Mouse (Mus musculus): ENCODE results near the gene Vmn1r183. TPM values are rescaled to one million over a fixed set of nuclear protein-coding genes. Genes with fewer than 3 reads are reported as not detected.
"Not testable (repeated sequence)": the region's sequence is repeated elsewhere in the genome, so short reads cannot be mapped to it uniquely, and the experiment has no call there.

Vmn1r183 gene
- total RNA-seq (2021) = not detected
- long read RNA-seq, experiment 1 = 0 reads
- long read RNA-seq, experiment 2 = 0 reads

- DNase-seq (ENCODE audit: low spot score in 2 of 2) = no peak
These were observed at the start of gene Vmn1r183 for GRCm38 (mm10) chr7:24052660-24053304. TSS of gene Vmn1r183 (plus strand) at chr7:24053254.

DNA sequence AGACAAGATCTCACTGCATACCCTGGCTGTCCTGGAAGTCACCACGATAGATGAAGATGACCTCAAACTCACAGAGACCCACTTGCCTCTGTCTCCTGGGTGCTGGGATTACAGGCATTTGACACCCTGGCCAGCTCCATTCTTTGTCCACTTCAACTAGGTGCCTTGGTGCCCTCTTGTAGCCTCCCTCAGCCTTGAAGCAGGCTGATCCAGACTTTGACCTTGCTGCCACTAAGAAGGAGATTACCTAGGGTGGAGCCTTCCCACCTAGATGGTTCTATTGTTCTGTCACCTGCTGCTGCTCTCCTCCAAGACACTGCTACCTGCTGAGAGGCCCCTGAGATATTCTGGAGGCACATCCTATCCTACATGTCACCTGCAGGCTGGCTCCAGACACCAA lies 21.4 kb downstream of the Vmn1r183 start:
- DNase-seq (ENCODE audit: low spot score in 2 of 2) = not testable (repeated sequence)

GRCm38 (mm10) chr7:24081634-24082431 lies 28.8 kb downstream of the Vmn1r183 start, which contains the start of gene Zfp180:
TSS of gene Zfp180 (plus strand) at chr7:24081924.
- peak; percentile 93 to 98 for DNase-seq (ENCODE audit: low spot score in 2 of 2)

- no peak for DNase-seq (ENCODE audit: low spot score in 2 of 2)
These were observed 29.6 kb downstream of the Vmn1r183 start for GRCm38 (mm10) chr7:24082457-24083235.

GRCm38 (mm10) chr7:24086871-24087270 lies 33.8 kb downstream of the Vmn1r183 start:
- no peak for DNase-seq (ENCODE audit: low spot score in 2 of 2)

GRCm38 (mm10) chr7:24087485-24088125 lies 34.6 kb downstream of the Vmn1r183 start:
- DNase-seq (ENCODE audit: low spot score in 2 of 2) = no peak

GRCm38 (mm10) chr7:24104403-24104802 lies 51.3 kb downstream of the Vmn1r183 start:
- no peak for DNase-seq (ENCODE audit: low spot score in 2 of 2)

DNA sequence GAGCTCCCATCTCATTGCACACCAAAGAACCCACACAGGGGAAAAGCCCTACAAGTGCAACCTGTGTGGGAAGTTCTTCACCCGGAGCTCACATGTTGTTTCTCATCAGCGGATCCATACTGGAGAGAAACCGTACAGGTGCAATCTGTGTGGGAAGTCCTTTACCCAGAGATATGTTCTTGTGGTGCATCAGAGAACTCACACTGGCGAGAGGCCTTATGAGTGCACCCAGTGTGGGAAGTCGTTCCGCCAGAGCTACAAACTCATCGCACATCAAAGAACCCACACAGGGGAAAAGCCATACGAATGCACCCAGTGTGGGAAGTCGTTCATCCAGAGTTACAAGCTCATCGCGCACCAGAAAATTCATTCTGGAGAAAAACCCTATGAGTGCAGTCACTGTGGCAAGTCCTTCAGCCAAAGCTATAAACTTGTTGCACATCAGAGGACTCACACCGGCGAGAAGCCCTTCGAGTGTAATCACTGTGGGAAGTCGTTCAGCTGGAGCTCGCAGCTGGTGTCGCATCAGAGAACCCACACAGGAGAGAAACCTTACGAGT lies 52.2 kb downstream of the Vmn1r183 start:
- DNase-seq (ENCODE audit: low spot score in 2 of 2) = no peak

- DNase-seq (ENCODE audit: low spot score in 2 of 2) = no peak
These were observed 57.8 kb downstream of the Vmn1r183 start for GRCm38 (mm10) chr7:24110839-24111238.

GRCm38 (mm10) chr7:24111772-24112155 lies 58.7 kb downstream of the Vmn1r183 start:
- no peak for DNase-seq (ENCODE audit: low spot score in 2 of 2)

GRCm38 (mm10) chr7:24112156-24112856 lies 59.3 kb downstream of the Vmn1r183 start, which contains the start of gene Zfp112:
TSS of gene Zfp112 (plus strand) at chr7:24112314.
- DNase-seq (ENCODE audit: low spot score in 2 of 2) = peak; percentile 74 to 91

GRCm38 (mm10) chr7:24113001-24113400 lies 59.9 kb downstream of the Vmn1r183 start:
- peak in 1 of 2 experiments; percentile 31 for DNase-seq (ENCODE audit: low spot score in 2 of 2)

Other genes starting within 250 kb of the Vmn1r183 start
- not detected for gene Vmn1r175, start 242.6 kb upstream of the Vmn1r183 start, total RNA-seq (2021)
- not detected for gene Vmn1r176, start 215.9 kb upstream of the Vmn1r183 start, total RNA-seq (2021)
- gene Vmn1r177, start 186.8 kb upstream of the Vmn1r183 start, total RNA-seq (2021) = not detected
- not detected for gene Vmn1r178, start 161.2 kb upstream of the Vmn1r183 start, total RNA-seq (2021)
- gene Vmn1r179, start 126.3 kb upstream of the Vmn1r183 start, total RNA-seq (2021) = not detected
- gene Vmn1r180, start 102.6 kb upstream of the Vmn1r183 start, total RNA-seq (2021) = not detected
- not detected for gene Vmn1r181, start 78.6 kb upstream of the Vmn1r183 start, total RNA-seq (2021)
- not detected for gene V1rd19, start 51.6 kb upstream of the Vmn1r183 start, total RNA-seq (2021)
- 10 to 100 TPM; 28.8 to 30.7 TPM for gene Zfp180, start 28.7 kb downstream of the Vmn1r183 start, total RNA-seq (2021)
- 1 to 10 TPM; 8.4 to 8.6 TPM for gene Zfp112, start 59.1 kb downstream of the Vmn1r183 start, total RNA-seq (2021)
- gene Zfp235, start 80.9 kb downstream of the Vmn1r183 start, total RNA-seq (2021) = 10 to 100 TPM; 19.0 to 19.2 TPM
- 1 to 10 TPM; 4.0 to 4.3 TPM for gene Zfp114, start 121.8 kb downstream of the Vmn1r183 start, total RNA-seq (2021)
- gene Zfp111, start 158.2 kb downstream of the Vmn1r183 start, total RNA-seq (2021) = 10 to 100 TPM in 1 of 2 experiments, 1 to 10 TPM in 1; 9.4 to 10.3 TPM
- gene Zfp109, start 184.3 kb downstream of the Vmn1r183 start, total RNA-seq (2021) = 1 to 10 TPM; 6.3 to 7.4 TPM
- gene Zfp108, start 201.5 kb downstream of the Vmn1r183 start, total RNA-seq (2021) = 1 to 10 TPM; 6.5 to 6.9 TPM
- gene Zfp93, start 217.2 kb downstream of the Vmn1r183 start, total RNA-seq (2021) = 10 to 100 TPM in 1 of 2 experiments, 1 to 10 TPM in 1; 9.7 to 12.5 TPM
- gene Zfp61, start 248.0 kb downstream of the Vmn1r183 start, total RNA-seq (2021) = 10 to 100 TPM; 20.5 to 21.1 TPM

Data from layer of hippocampus, postnatal 14 days (tissue).